Mouse (Mus musculus) C2C12 (cell line): Measurements from ENCODE around the gene Ergic3.

Experiments
- CEBPB ChIP-seq: IDR thresholded peaks from one replicate; pipeline ENCODE4 v1.6.1; 2011; ENCODE audit warnings: low read depth, mild to moderate bottlenecking, control low read depth, moderate library complexity
- CTCF ChIP-seq: IDR thresholded peaks from one replicate; pipeline ENCODE4 v1.5.1; 2011; ENCODE audit not compliant: control insufficient read depth, insufficient read depth, insufficient read length
- MYOG ChIP-seq: IDR thresholded peaks from one replicate; pipeline ENCODE4 v1.6.1; 2011; ENCODE audit not compliant: control insufficient read depth, insufficient read length; ENCODE audit errors: extremely low read depth

DNA sequence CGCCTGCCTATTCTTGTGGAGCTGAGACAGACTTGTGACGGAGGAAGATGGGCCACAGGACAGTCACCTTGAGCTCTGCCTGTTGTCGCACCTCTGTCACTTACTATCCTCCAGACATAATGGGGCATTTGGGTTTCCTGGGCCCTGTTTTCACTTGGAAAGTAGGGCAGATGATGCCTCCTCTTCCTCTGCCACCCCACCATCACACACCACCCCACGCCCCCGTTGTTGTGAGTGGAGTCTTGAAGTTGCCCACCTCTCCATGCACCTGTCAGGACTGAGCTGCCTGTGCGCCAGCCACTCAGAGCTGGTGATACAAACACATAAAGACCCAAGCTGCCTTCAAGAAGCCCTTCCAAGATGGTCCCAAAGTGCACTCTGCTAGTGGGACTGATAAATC, 20.7 kb upstream of the Ergic3 start:
- TF ChIP-seq CTCF (no peak), CEBPB (no peak), MYOG (no peak)
